Mouse (Mus musculus): ENCODE results near the gene Lhx8.
A peak's percentile ranks its signal among the peaks of the same experiment; 100 is the strongest.

The Lhx8 gene

GRCm38 (mm10) chr3:154330181-154331002 lies at the start of gene Lhx8:
TSS of gene Lhx8 (minus strand) at chr3:154330659.
- DNase-seq (ENCODE audit: inconsistent ontology term): peak; percentile 66

- DNase-seq (ENCODE audit: inconsistent ontology term): no peak
Measured at GRCm38 (mm10) chr3:154373536-154373935, 43.1 kb upstream of the Lhx8 start.

GRCm38 (mm10) chr3:154372688-154373087 lies 42.2 kb upstream of the Lhx8 start:
- DNase-seq (ENCODE audit: inconsistent ontology term): no peak

GRCm38 (mm10) chr3:154367327-154367726 lies 36.9 kb upstream of the Lhx8 start:
- peak; percentile 19 for DNase-seq (ENCODE audit: inconsistent ontology term)

- no peak for DNase-seq (ENCODE audit: inconsistent ontology term)
Measured at GRCm38 (mm10) chr3:154364604-154365209, 34.2 kb upstream of the Lhx8 start.

GRCm38 (mm10) chr3:154363507-154363906 lies 33.0 kb upstream of the Lhx8 start:
- DNase-seq (ENCODE audit: inconsistent ontology term): no peak

- DNase-seq (ENCODE audit: inconsistent ontology term): no peak
Measured at GRCm38 (mm10) chr3:154359231-154359630, 28.8 kb upstream of the Lhx8 start.

- DNase-seq (ENCODE audit: inconsistent ontology term): no peak
Measured at GRCm38 (mm10) chr3:154340294-154340914, 9.9 kb upstream of the Lhx8 start.

GRCm38 (mm10) chr3:154339649-154340260 lies 9.3 kb upstream of the Lhx8 start:
- DNase-seq (ENCODE audit: inconsistent ontology term): no peak

GRCm38 (mm10) chr3:154334806-154335205 lies 4.3 kb upstream of the Lhx8 start:
- DNase-seq (ENCODE audit: inconsistent ontology term): no peak

- DNase-seq (ENCODE audit: inconsistent ontology term): peak; percentile 14
Measured at GRCm38 (mm10) chr3:154333401-154333999, 3.0 kb upstream of the Lhx8 start.

GRCm38 (mm10) chr3:154332941-154333340 lies 2.5 kb upstream of the Lhx8 start:
- DNase-seq (ENCODE audit: inconsistent ontology term): no peak

- DNase-seq (ENCODE audit: inconsistent ontology term): peak; percentile 27
Measured at GRCm38 (mm10) chr3:154332213-154332530, 1.7 kb upstream of the Lhx8 start.

- peak; percentile 55 for DNase-seq (ENCODE audit: inconsistent ontology term)
Measured at GRCm38 (mm10) chr3:154331506-154332212, 1.2 kb upstream of the Lhx8 start.

- no peak for DNase-seq (ENCODE audit: inconsistent ontology term)
Measured at GRCm38 (mm10) chr3:154331003-154331340, 513 bp upstream of the Lhx8 start.

GRCm38 (mm10) chr3:154329323-154330180 lies 907 bp downstream of the Lhx8 start:
- DNase-seq (ENCODE audit: inconsistent ontology term): peak; percentile 44

- DNase-seq (ENCODE audit: inconsistent ontology term): peak; percentile 57
Measured at GRCm38 (mm10) chr3:154328721-154329322, 1.6 kb downstream of the Lhx8 start.

- DNase-seq (ENCODE audit: inconsistent ontology term): peak; percentile 14
Measured at GRCm38 (mm10) chr3:154327883-154328720, 2.4 kb downstream of the Lhx8 start.
